Mouse (Mus musculus) liver, postnatal 0 days (tissue): ENCODE measurements around the gene Rps19.
"Not testable (repeated sequence)": the region's sequence is repeated elsewhere in the genome, so short reads cannot be mapped to it uniquely, and the experiment has no call there.

Experiments
- CTCF ChIP-seq: sonication (generic); IDR thresholded peaks from 2 replicates; pipeline ENCODE4 v1.5.1; 2016; ENCODE audit warnings: antibody characterized with exemption, low read depth
- EP300 ChIP-seq: IDR thresholded peaks from 2 replicates; pipeline ENCODE4 v1.6.1; 2016; ENCODE audit warnings: antibody characterized with exemption, low read depth, mild to moderate bottlenecking

DNA sequence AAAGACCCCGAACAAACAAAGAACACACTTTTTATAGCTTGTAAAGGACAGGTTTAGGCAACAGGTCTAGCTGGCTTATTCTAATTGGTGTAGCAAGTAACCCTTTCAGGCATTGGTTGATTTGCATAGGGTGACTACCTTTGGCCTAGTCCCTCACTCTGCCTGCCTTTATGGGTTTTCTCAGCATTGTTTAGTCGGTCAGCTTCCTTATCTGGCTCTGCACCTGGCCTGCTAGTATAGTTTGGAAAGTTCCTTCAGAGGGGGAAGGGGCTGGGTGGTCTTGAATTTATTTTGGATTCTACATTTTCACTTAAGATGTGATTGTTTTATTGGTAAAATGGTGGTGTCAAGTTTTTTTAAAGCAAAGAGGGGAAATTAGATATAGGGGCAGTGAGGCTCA lies 37.6 kb upstream of the Rps19 start:
- TF ChIP-seq CTCF, EP300: not testable (repeated sequence)
